Mouse (Mus musculus) MEL (cell line): ENCODE measurements around the gene N4bp1. TPM values are rescaled to one million over a fixed set of nuclear protein-coding genes. Genes with fewer than 3 reads are reported as not detected.

Source experiments
- DNase-seq: peaks from one replicate; pipeline ENCODE4 v3.0.0; 2011; ENCODE audit warnings: low read depth, low spot score
- H3K27ac ChIP-seq: 2 replicates; pipeline ENCODE4 v1.5.1; 2012; ENCODE audit warnings: low read depth, mild to moderate bottlenecking, control low read depth, low read length, moderate library complexity; ENCODE audit not compliant: control insufficient read depth
- H3K27me3 ChIP-seq, 2 experiments: fragments of 150-350 bp in 1 of 2; sonication (generic) in 1 of 2; 2 replicates each; pipeline ENCODE4 v1.6.1; 2012; ENCODE audit warnings: low read length in 2 of 2, mild to moderate bottlenecking in 2 of 2, improper control_type of control experiment in 1 of 2, moderate library complexity in 1 of 2; ENCODE audit not compliant: insufficient read depth in 2 of 2, control insufficient read depth in 1 of 2
- H3K36me3 ChIP-seq, 2 experiments: 2 replicates each; pipeline ENCODE4 v1.6.1; 2012 to 2014; ENCODE audit warnings: low read length in 2 of 2, improper control_type of control experiment in 1 of 2, inconsistent platforms in 1 of 2, mild to moderate bottlenecking in 1 of 2; ENCODE audit not compliant: insufficient read depth in 2 of 2, control insufficient read depth in 1 of 2
- H3K4me1 ChIP-seq, 2 experiments: fragments of 150-350 bp in 1 of 2; sonication (generic) in 1 of 2; 2 replicates each; pipeline ENCODE4 v1.6.1; 2012; ENCODE audit warnings: low read length in 2 of 2, improper control_type of control experiment in 1 of 2, mild to moderate bottlenecking in 1 of 2; ENCODE audit not compliant: insufficient read depth in 2 of 2, control insufficient read depth in 1 of 2
- H3K4me3 ChIP-seq, 2 experiments: fragments of 150-350 bp in 1 of 2; sonication (generic) in 1 of 2; 2 replicates each; pipeline ENCODE4 v1.5.1; 2012; ENCODE audit warnings: low read depth in 2 of 2, low read length in 2 of 2, mild to moderate bottlenecking in 2 of 2, moderate library complexity in 2 of 2, control low read depth in 1 of 2, improper control_type of control experiment in 1 of 2; ENCODE audit not compliant: control insufficient read depth in 1 of 2, insufficient read depth in 1 of 2
- H3K79me2 ChIP-seq: 2 replicates; pipeline ENCODE4 v1.6.1; 2012; ENCODE audit warnings: mild to moderate bottlenecking, low read length, moderate library complexity; ENCODE audit not compliant: control insufficient read depth, poor library complexity, insufficient read depth
- H3K9ac ChIP-seq: 2 replicates; pipeline ENCODE4 v1.6.1; 2012; ENCODE audit warnings: low read depth, mild to moderate bottlenecking, control low read depth, low read length, moderate library complexity; ENCODE audit not compliant: control insufficient read depth, poor library complexity, severe bottlenecking
- H3K9me3 ChIP-seq: fragments of 150-350 bp; sonication (generic); replicated peaks from 2 replicates; pipeline ENCODE4 v1.6.1; 2012; ENCODE audit warnings: mild to moderate bottlenecking, low read length, improper control_type of control experiment, moderate library complexity; ENCODE audit not compliant: insufficient read depth
- BHLHE40 ChIP-seq: IDR thresholded peaks from 2 replicates; pipeline ENCODE4 v1.6.1; 2012; ENCODE audit warnings: low read depth, mild to moderate bottlenecking, inconsistent platforms, low read length, improper control_type of control experiment, borderline replicate concordance
- CHD2 ChIP-seq: IDR thresholded peaks from 2 replicates; pipeline ENCODE4 v1.6.1; 2011; ENCODE audit warnings: low read length, improper control_type of control experiment
- E2F4 ChIP-seq: IDR thresholded peaks from 2 replicates; pipeline ENCODE4 v1.6.1; 2011; ENCODE audit warnings: low read depth, low read length, improper control_type of control experiment, borderline replicate concordance
- EP300 ChIP-seq, 2 experiments: IDR thresholded peaks; 2 replicates each; pipeline ENCODE4 v1.6.1; 2011; ENCODE audit warnings: improper control_type of control experiment in 2 of 2, low read length in 2 of 2, low read depth in 1 of 2, mild to moderate bottlenecking in 1 of 2
- ETS1 ChIP-seq: IDR thresholded peaks from 2 replicates; pipeline ENCODE4 v1.6.1; 2012; ENCODE audit warnings: low read depth, mild to moderate bottlenecking, inconsistent platforms, low read length, improper control_type of control experiment, moderate library complexity
- HCFC1 ChIP-seq: IDR thresholded peaks from 2 replicates; pipeline ENCODE4 v1.6.1; 2012; ENCODE audit warnings: low read depth, mild to moderate bottlenecking, inconsistent platforms, low read length, improper control_type of control experiment, moderate library complexity
- JUND ChIP-seq: IDR thresholded peaks from 2 replicates; pipeline ENCODE4 v1.6.1; 2011; ENCODE audit warnings: low read depth, mild to moderate bottlenecking, improper control_type of control experiment, low read length
- KAT2A ChIP-seq: conservative IDR thresholded peaks from 2 replicates; pipeline ENCODE4 v1.6.1; 2012; ENCODE audit warnings: low read depth, low read length, improper control_type of control experiment, inconsistent platforms
- MEF2A ChIP-seq: IDR thresholded peaks from 2 replicates; pipeline ENCODE4 v1.6.1; 2014; ENCODE audit warnings: low read depth, mild to moderate bottlenecking, inconsistent platforms, low read length, improper control_type of control experiment; ENCODE audit not compliant: poor library complexity, insufficient replicate concordance, severe bottlenecking; ENCODE audit errors: extremely low read depth
- MXI1 ChIP-seq: IDR thresholded peaks from 2 replicates; pipeline ENCODE4 v1.6.1; 2011; ENCODE audit warnings: mild to moderate bottlenecking, low read depth, low read length, improper control_type of control experiment
- MYB ChIP-seq: IDR thresholded peaks from 2 replicates; pipeline ENCODE4 v1.6.1; 2011; ENCODE audit warnings: mild to moderate bottlenecking, low read depth, low read length, improper control_type of control experiment
- MYC ChIP-seq: IDR thresholded peaks from 2 replicates; pipeline ENCODE4 v1.6.1; 2011; ENCODE audit warnings: low read depth, mild to moderate bottlenecking, low read length, improper control_type of control experiment, moderate library complexity
- POLR2A ChIP-seq, 2 experiments: IDR thresholded peaks; 2 replicates each; pipeline ENCODE4 v1.6.1; 2011 to 2012; ENCODE audit warnings: low read length in 2 of 2, mild to moderate bottlenecking in 2 of 2, control low read depth in 1 of 2, improper control_type of control experiment in 1 of 2, low read depth in 1 of 2, moderate library complexity in 1 of 2; ENCODE audit not compliant: control insufficient read depth in 1 of 2, insufficient read depth in 1 of 2, poor library complexity in 1 of 2
- POLR2AphosphoS2 ChIP-seq: IDR thresholded peaks from 2 replicates; pipeline ENCODE4 v1.6.1; 2011; ENCODE audit warnings: low read length, improper control_type of control experiment
- RAD21 ChIP-seq: IDR thresholded peaks from 2 replicates; pipeline ENCODE4 v1.6.1; 2011; ENCODE audit warnings: mild to moderate bottlenecking, low read depth, low read length, improper control_type of control experiment
- SIN3A ChIP-seq: IDR thresholded peaks from 2 replicates; pipeline ENCODE4 v1.6.1; 2012; ENCODE audit warnings: low read length, improper control_type of control experiment, inconsistent platforms
- SMC3 ChIP-seq: IDR thresholded peaks from 2 replicates; pipeline ENCODE4 v1.6.1; 2011; ENCODE audit warnings: low read depth, low read length, improper control_type of control experiment
- TCF12 ChIP-seq: IDR thresholded peaks from 2 replicates; pipeline ENCODE4 v1.6.1; 2014; ENCODE audit warnings: low read depth, mild to moderate bottlenecking, inconsistent platforms, low read length, improper control_type of control experiment, moderate library complexity
- USF2 ChIP-seq, 2 experiments: IDR thresholded peaks; 2 replicates each; pipeline ENCODE4 v1.6.1; 2011 to 2012; ENCODE audit warnings: improper control_type of control experiment in 2 of 2, low read length in 2 of 2, borderline replicate concordance in 1 of 2, inconsistent platforms in 1 of 2, low read depth in 1 of 2, mild to moderate bottlenecking in 1 of 2; ENCODE audit not compliant: insufficient read depth in 1 of 2
- ZC3H11A ChIP-seq: IDR thresholded peaks from 2 replicates; pipeline ENCODE4 v1.6.1; 2012; ENCODE audit warnings: low read depth, mild to moderate bottlenecking, inconsistent platforms, low read length, improper control_type of control experiment
- ZMIZ1 ChIP-seq: IDR thresholded peaks from 2 replicates; pipeline ENCODE4 v1.6.1; 2012; ENCODE audit warnings: low read depth, mild to moderate bottlenecking, inconsistent platforms, low read length, improper control_type of control experiment, moderate library complexity
- polyA plus RNA-seq, 2 experiments: library from polyadenylated mRNA; stranded (reverse) in 1 of 2; unstranded in 1 of 2; fragments of >175 nt in 1 of 2; fragments of >200 nt in 1 of 2; gene quantifications; 2 replicates each; pipeline versions ENCODE4 v1.2.1 to v1.2.4; 2012; ENCODE audit warnings: low replicate concordance in 2 of 2, low read depth in 1 of 2; ENCODE audit not compliant: insufficient read length in 2 of 2, insufficient read depth in 1 of 2, missing spikeins in 1 of 2
- total RNA-seq: library from RNA; depleted of rRNA; stranded (reverse); fragments of 300-350 nt; gene quantifications from 2 replicates; pipeline ENCODE4 v1.2.3, GENCODE M21; 2012

Gene N4bp1
- total and polyA plus RNA-seq, 3 experiments, result 13.4 to 24.0 TPM; not detected in 1

DNA sequence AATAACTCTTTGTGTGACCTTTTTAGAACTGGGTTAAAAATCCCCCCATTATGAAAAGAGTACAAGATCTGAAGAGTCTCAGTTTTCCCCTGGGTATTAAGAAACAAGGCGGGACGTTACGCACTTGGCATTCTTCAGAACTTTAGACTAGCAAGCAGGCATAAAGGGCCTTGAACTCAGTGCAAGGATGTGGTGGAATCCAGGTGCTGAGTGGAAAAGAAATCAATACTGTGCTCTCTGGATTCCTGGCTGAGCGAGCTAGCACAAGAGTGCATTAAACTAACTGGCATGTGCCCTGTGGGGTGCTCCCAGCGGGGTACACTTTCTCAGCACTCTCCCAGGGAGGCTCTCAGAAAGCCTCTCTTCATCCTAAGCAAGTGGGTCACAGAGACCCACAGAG, 122.3 kb downstream of the N4bp1 start:
- Histone ChIP-seq H3K4me3 (no peak overlapping the region), H3K27ac (no peak overlapping the region), H3K27me3 (no peaks in the 10 kb centered on the region; a peak in 2 of 4 replicates), H3K79me2 (no peaks in the 10 kb centered on the region), H3K9me3 (no peaks in the 10 kb centered on the region), H3K36me3 (peaks cover 0 to 19% of the 10 kb centered on the region in 2 experiments; a peak in 2 of 4 replicates), H3K4me1 (peaks cover 10 to 25% of the 10 kb centered on the region in 2 experiments), H3K9ac (no peak overlapping the region)
- DNase-seq, result no peak
- TF ChIP-seq RAD21 (no peak), POLR2AphosphoS2 (no peak), SMC3 (no peak), ETS1 (no peak), BHLHE40 (no peak), POLR2A (IDR thresholded peaks at IDR 0.05; ENCODE audit: control insufficient read depth in 1 of 2, insufficient read depth in 1 of 2, low read depth in 1 of 2, low read length in 2 of 2, poor library complexity in 1 of 2) (no peak), MYB (no peak), MXI1 (no peak), ZMIZ1 (no peak)

DNA sequence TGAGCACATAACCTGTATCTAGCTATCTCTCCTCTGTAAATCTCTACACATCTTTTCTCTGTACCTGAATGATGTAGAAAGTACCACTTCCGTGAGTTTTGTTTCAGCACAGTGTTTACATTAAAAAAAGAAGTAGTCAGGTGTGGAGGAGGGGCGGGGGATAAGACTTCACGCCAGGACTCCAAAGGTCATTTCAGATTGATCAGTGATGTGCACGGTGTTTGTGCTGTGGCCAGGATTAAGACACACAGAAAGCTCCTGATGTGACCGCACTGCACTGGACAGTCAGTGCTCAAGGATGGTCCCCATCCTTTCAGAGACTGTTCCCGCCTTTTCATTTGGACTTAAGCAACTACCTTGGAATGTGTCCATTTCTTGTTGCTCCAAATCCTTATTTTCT, 124.3 kb downstream of the N4bp1 start:
- H3K9ac ChIP-seq, result no peak overlapping the region
- H3K79me2 ChIP-seq, result no peaks in the 10 kb centered on the region
- H3K9me3 ChIP-seq, result no peaks in the 10 kb centered on the region
- H3K4me3 ChIP-seq, result no peak overlapping the region
- H3K27me3 ChIP-seq, result no peaks in the 10 kb centered on the region; a peak in 2 of 4 replicates
- TF ChIP-seq MYC (no peak), TCF12 (no peak), MEF2A (no peak), SIN3A (no peak), POLR2A (IDR thresholded peaks at IDR 0.05; ENCODE audit: control insufficient read depth in 1 of 2, insufficient read depth in 1 of 2, low read depth in 1 of 2, low read length in 2 of 2, poor library complexity in 1 of 2) (no peak), KAT2A (no peak), ZC3H11A (no peak), USF2 (IDR thresholded peaks at IDR 0.05; ENCODE audit: borderline replicate concordance in 1 of 2, insufficient read depth in 1 of 2, low read depth in 1 of 2, low read length in 2 of 2) (no peak), JUND (no peak), HCFC1 (no peak), CHD2 (no peak), EP300 (IDR thresholded peaks at IDR 0.05; ENCODE audit: low read depth in 1 of 2, low read length in 2 of 2) (no peak), E2F4 (no peak)
- H3K4me1 ChIP-seq, result peaks cover 13 to 29% of the 10 kb centered on the region in 2 experiments
- H3K27ac ChIP-seq, result no peak overlapping the region
- no peak for DNase-seq
- H3K36me3 ChIP-seq, result peaks cover 0 to 20% of the 10 kb centered on the region in 2 experiments; a peak in 2 of 4 replicates
